Comparison of ENCODE assay signal across 17 mouse cellular contexts in the genomic region with DNA sequence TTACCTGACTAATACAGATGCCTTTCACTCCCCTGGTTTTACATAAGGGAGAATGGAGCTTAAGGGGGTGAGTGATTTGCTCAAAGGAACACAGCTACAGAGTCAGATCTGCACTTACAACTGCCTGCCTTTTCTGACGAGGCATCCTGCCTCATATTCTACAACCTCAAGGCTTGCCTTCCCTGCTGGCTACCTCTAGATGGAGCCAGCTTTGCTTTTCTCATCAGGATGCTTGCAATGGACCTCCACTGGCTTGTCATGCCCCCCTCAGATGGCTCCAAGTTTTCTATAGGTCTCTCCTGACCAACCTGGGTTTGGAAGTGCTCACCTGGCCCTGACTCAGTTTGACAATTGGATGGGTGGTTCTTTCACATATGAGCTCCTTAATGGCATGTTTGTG.
A peak's percentile ranks its signal among the peaks of the same experiment; 100 is the strongest.
DNase-seq lines count a peak whose midpoint lies in the region; ATAC-seq and TF ChIP-seq lines count a peak whose summit lies in the region.
"Had no signal": no experiment of that assay in that cellular context is flagged by ENCODE, and none has a peak within 500 bp of the region (broad histone marks: within the 10 kb centered on the region; RNA-seq: fewer than 3 reads in every experiment).

No protein-coding gene starts in this region.

- H3K9ac ChIP-seq in hindbrain, postnatal 0 days (replicated peaks; ENCODE audit: low read length) = no peak overlapping the region
- H3K9ac ChIP-seq: forebrain, embryonic 15.5 days had no signal

- WGBS in hindbrain, postnatal 0 days = 21% methylated on average over 1 of the region's 1 CpGs
- WGBS in hindbrain, embryonic 10.5 days = 25% methylated on average over 1 of the region's 1 CpGs

- DNase-seq in cerebellum, postnatal 10 days = peak; percentile 47 to 61
- DNase-seq in cerebellum, postnatal 25 days = no peak
- DNase-seq in hindbrain, postnatal 0 days (ENCODE audit: low spot score) = peak; percentile 46
- no peak for DNase-seq in hindbrain, embryonic 10.5 days (ENCODE audit: low spot score)
- no peak for DNase-seq in left cerebral cortex, adult 2 months (ENCODE audit: extremely low spot score in 1 of 2, low spot score in 2 of 2)
- no peak for DNase-seq in left cerebral cortex, adult 8-10 months (ENCODE audit: low spot score in 2 of 2)
- DNase-seq in ES-CJ7 (ENCODE audit: low read depth, low spot score) (peak; percentile 3), adipocyte (ENCODE audit: low spot score) (no peak)
- DNase-seq: adrenal gland, adult 8-10 months; cerebellum, adult 18-20 months; heart, adult 18-20 months; midbrain, embryonic 14.5 days; right cerebral cortex, adult 18-20 months had no signal

- no peaks in the 10 kb centered on the region for H3K9me3 ChIP-seq in hindbrain, postnatal 0 days (ENCODE audit: low read length)
- no peaks in the 10 kb centered on the region for H3K9me3 ChIP-seq in hindbrain, embryonic 10.5 days
- H3K9me3 ChIP-seq: forebrain, embryonic 15.5 days had no signal

- H3K36me3 ChIP-seq in hindbrain, postnatal 0 days (ENCODE audit: insufficient read depth, low read length) = no peaks in the 10 kb centered on the region
- H3K36me3 ChIP-seq in hindbrain, embryonic 10.5 days = no peaks in the 10 kb centered on the region
- H3K36me3 ChIP-seq: forebrain, embryonic 15.5 days had no signal

- intact Hi-C loops in left cerebral cortex, adult 2 months (cut with DNase I) = no loop called here

- no peaks in the 10 kb centered on the region for H3K27me3 ChIP-seq in hindbrain, postnatal 0 days (ENCODE audit: insufficient read depth, low read length)
- no peaks in the 10 kb centered on the region for H3K27me3 ChIP-seq in hindbrain, embryonic 10.5 days (ENCODE audit: insufficient read depth, poor library complexity, severe bottlenecking)
- H3K27me3 ChIP-seq: forebrain, embryonic 15.5 days had no signal

- no peak overlapping the region for H3K27ac ChIP-seq in hindbrain, postnatal 0 days
- no peak overlapping the region for H3K27ac ChIP-seq in hindbrain, embryonic 10.5 days
- H3K27ac ChIP-seq in left cerebral cortex, adult 2 months = no peak overlapping the region
- H3K27ac ChIP-seq: forebrain, embryonic 15.5 days; macrophage had no signal

- peak; percentile 60 for TF ChIP-seq CTCF in hindbrain, postnatal 0 days (IDR thresholded peaks at IDR 0.05; ENCODE audit: low read depth)
- peak; percentile 59 for TF ChIP-seq CTCF in left cerebral cortex, adult 2 months (IDR thresholded peaks at IDR 0.05)

- no peak for ATAC-seq in hindbrain, postnatal 0 days
- ATAC-seq: forebrain, embryonic 15.5 days; inflammation-experienced regulatory T-cells, adult 6 months had no signal

- no peak overlapping the region for H3K4me2 ChIP-seq in hindbrain, postnatal 0 days (ENCODE audit: low read depth, low read length)
- H3K4me2 ChIP-seq: forebrain, embryonic 15.5 days had no signal

- H3K4me1 ChIP-seq in hindbrain, postnatal 0 days (ENCODE audit: insufficient read depth, low read length) = no peaks in the 10 kb centered on the region
- 0 out of 2 replicates have a peak, but pooled peaks cover 5% of the 10 kb centered on the region for H3K4me1 ChIP-seq in hindbrain, embryonic 10.5 days (replicated peaks)

- no peak overlapping the region for H3K4me3 ChIP-seq in hindbrain, postnatal 0 days (ENCODE audit: low read length)
- H3K4me3 ChIP-seq in hindbrain, embryonic 10.5 days = no peak overlapping the region
- H3K4me3 ChIP-seq in left cerebral cortex, adult 2 months = no peak overlapping the region
- H3K4me3 ChIP-seq: erythroblast, embryonic 14.5 days; forebrain, embryonic 15.5 days had no signal

Comparison
In these comparisons a context has a peak if more than half of its experiments do, and no peak if none do; other contexts are left out.
1. DNase-seq: peak in cerebellum, postnatal 10 days (2 of 2), hindbrain, postnatal 0 days (single experiment) and ES-CJ7 (single experiment); none in cerebellum, postnatal 25 days (0 of 2), hindbrain, embryonic 10.5 days (single experiment), left cerebral cortex, adult 2 months (0 of 2), left cerebral cortex, adult 8-10 months (0 of 2) and adipocyte (single experiment).